Mouse (Mus musculus): ENCODE measurements at regions not wholly inside any gene's neighbourhood (a gene's known extent, or its start where the extent isn't known, plus 50 kb on each side); places are given as distances from the start of the nearest gene placed in this dataset.
A peak's percentile ranks its signal among the peaks of the same experiment; 100 is the strongest.

GRCm38 (mm10) chr16:79590891-79591290 lies 500.0 kb upstream of the Tmprss15 start:
- Histone ChIP-seq H3K9me3 (replicated peaks; ENCODE audit: control insufficient read depth, insufficient read depth, low read length, poor library complexity, severe bottlenecking) (no peaks in the 10 kb centered on the region), H3K36me3 (ENCODE audit: control insufficient read depth, insufficient read depth, low read length, poor library complexity, severe bottlenecking) (no peaks in the 10 kb centered on the region), H3K27ac (ENCODE audit: insufficient read depth, low read length) (no peak overlapping the region), H3K4me1 (ENCODE audit: control insufficient read depth, insufficient read depth, low read length) (no peaks in the 10 kb centered on the region), H3K9ac (ENCODE audit: low read depth, poor library complexity, severe bottlenecking) (no peak overlapping the region), H3K27me3 (ENCODE audit: control insufficient read depth, insufficient read depth, low read length, poor library complexity, severe bottlenecking) (no peaks in the 10 kb centered on the region), H3K4me3 (ENCODE audit: low read depth, low read length) (no peak overlapping the region)
- TF ChIP-seq POLR2A (IDR thresholded peaks at IDR 0.05; ENCODE audit: insufficient read depth, low read length) (no peak), CTCF (IDR thresholded peaks at IDR 0.05; ENCODE audit: low read depth, low read length) (no peak), EP300 (IDR thresholded peaks at IDR 0.05; ENCODE audit: insufficient read depth, low read depth, low read length) (no peak)

GRCm38 (mm10) chr16:79585745-79586144 lies 494.8 kb upstream of the Tmprss15 start:
- no peak overlapping the region for H3K4me3 ChIP-seq (ENCODE audit: low read depth, low read length)
- H3K36me3 ChIP-seq (ENCODE audit: control insufficient read depth, insufficient read depth, low read length, poor library complexity, severe bottlenecking) = no peaks in the 10 kb centered on the region
- no peak overlapping the region for H3K9ac ChIP-seq (ENCODE audit: low read depth, poor library complexity, severe bottlenecking)
- no peak overlapping the region for H3K27ac ChIP-seq (ENCODE audit: insufficient read depth, low read length)
- TF ChIP-seq EP300 (IDR thresholded peaks at IDR 0.05; ENCODE audit: insufficient read depth, low read depth, low read length) = no peak
- TF ChIP-seq POLR2A (IDR thresholded peaks at IDR 0.05; ENCODE audit: insufficient read depth, low read length) = no peak
- no peak for TF ChIP-seq CTCF (IDR thresholded peaks at IDR 0.05; ENCODE audit: low read depth, low read length)
- no peaks in the 10 kb centered on the region for H3K27me3 ChIP-seq (ENCODE audit: control insufficient read depth, insufficient read depth, low read length, poor library complexity, severe bottlenecking)
- no peaks in the 10 kb centered on the region for H3K9me3 ChIP-seq (replicated peaks; ENCODE audit: control insufficient read depth, insufficient read depth, low read length, poor library complexity, severe bottlenecking)
- H3K4me1 ChIP-seq (ENCODE audit: control insufficient read depth, insufficient read depth, low read length) = no peaks in the 10 kb centered on the region

- Histone ChIP-seq H3K9me3 (replicated peaks; ENCODE audit: control insufficient read depth, insufficient read depth, low read length, poor library complexity, severe bottlenecking) (no peaks in the 10 kb centered on the region), H3K4me3 (ENCODE audit: low read depth, low read length) (no peak overlapping the region), H3K4me1 (ENCODE audit: control insufficient read depth, insufficient read depth, low read length) (no peaks in the 10 kb centered on the region), H3K27me3 (ENCODE audit: control insufficient read depth, insufficient read depth, low read length, poor library complexity, severe bottlenecking) (no peaks in the 10 kb centered on the region), H3K9ac (ENCODE audit: low read depth, poor library complexity, severe bottlenecking) (no peak overlapping the region), H3K27ac (ENCODE audit: insufficient read depth, low read length) (no peak overlapping the region), H3K36me3 (ENCODE audit: control insufficient read depth, insufficient read depth, low read length, poor library complexity, severe bottlenecking) (no peaks in the 10 kb centered on the region)
- TF ChIP-seq POLR2A (IDR thresholded peaks at IDR 0.05; ENCODE audit: insufficient read depth, low read length) = no peak
- no peak for TF ChIP-seq CTCF (IDR thresholded peaks at IDR 0.05; ENCODE audit: low read depth, low read length)
- no peak for TF ChIP-seq EP300 (IDR thresholded peaks at IDR 0.05; ENCODE audit: insufficient read depth, low read depth, low read length)
Observed at GRCm38 (mm10) chr16:79570867-79571266, 480.0 kb upstream of the Tmprss15 start.

- Histone ChIP-seq H3K4me1 (ENCODE audit: control insufficient read depth, insufficient read depth, low read length) (no peaks in the 10 kb centered on the region), H3K9me3 (replicated peaks; ENCODE audit: control insufficient read depth, insufficient read depth, low read length, poor library complexity, severe bottlenecking) (no peaks in the 10 kb centered on the region), H3K27ac (ENCODE audit: insufficient read depth, low read length) (no peak overlapping the region), H3K27me3 (ENCODE audit: control insufficient read depth, insufficient read depth, low read length, poor library complexity, severe bottlenecking) (no peaks in the 10 kb centered on the region), H3K4me3 (ENCODE audit: low read depth, low read length) (no peak overlapping the region), H3K36me3 (ENCODE audit: control insufficient read depth, insufficient read depth, low read length, poor library complexity, severe bottlenecking) (no peaks in the 10 kb centered on the region), H3K9ac (ENCODE audit: low read depth, poor library complexity, severe bottlenecking) (no peak overlapping the region)
- TF ChIP-seq POLR2A (IDR thresholded peaks at IDR 0.05; ENCODE audit: insufficient read depth, low read length) = no peak
- TF ChIP-seq CTCF (IDR thresholded peaks at IDR 0.05; ENCODE audit: low read depth, low read length) = peak; percentile 58
- no peak for TF ChIP-seq EP300 (IDR thresholded peaks at IDR 0.05; ENCODE audit: insufficient read depth, low read depth, low read length)
Observed at GRCm38 (mm10) chr16:79534370-79534769, 443.5 kb upstream of the Tmprss15 start.

- Histone ChIP-seq H3K4me1 (ENCODE audit: control insufficient read depth, insufficient read depth, low read length) (no peaks in the 10 kb centered on the region), H3K4me3 (ENCODE audit: low read depth, low read length) (no peak overlapping the region), H3K9ac (ENCODE audit: low read depth, poor library complexity, severe bottlenecking) (no peak overlapping the region), H3K27me3 (ENCODE audit: control insufficient read depth, insufficient read depth, low read length, poor library complexity, severe bottlenecking) (no peaks in the 10 kb centered on the region), H3K9me3 (replicated peaks; ENCODE audit: control insufficient read depth, insufficient read depth, low read length, poor library complexity, severe bottlenecking) (no peaks in the 10 kb centered on the region), H3K27ac (ENCODE audit: insufficient read depth, low read length) (no peak overlapping the region), H3K36me3 (ENCODE audit: control insufficient read depth, insufficient read depth, low read length, poor library complexity, severe bottlenecking) (no peaks in the 10 kb centered on the region)
- TF ChIP-seq POLR2A (IDR thresholded peaks at IDR 0.05; ENCODE audit: insufficient read depth, low read length) = no peak
- no peak for TF ChIP-seq EP300 (IDR thresholded peaks at IDR 0.05; ENCODE audit: insufficient read depth, low read depth, low read length)
- no peak for TF ChIP-seq CTCF (IDR thresholded peaks at IDR 0.05; ENCODE audit: low read depth, low read length)
Observed at GRCm38 (mm10) chr16:79492493-79492892, 401.6 kb upstream of the Tmprss15 start.

GRCm38 (mm10) chr16:79450871-79451270 lies 360.0 kb upstream of the Tmprss15 start:
- no peaks in the 10 kb centered on the region for H3K27me3 ChIP-seq (ENCODE audit: control insufficient read depth, insufficient read depth, low read length, poor library complexity, severe bottlenecking)
- H3K4me3 ChIP-seq (ENCODE audit: low read depth, low read length) = no peak overlapping the region
- TF ChIP-seq CTCF (IDR thresholded peaks at IDR 0.05; ENCODE audit: low read depth, low read length) (no peak), EP300 (IDR thresholded peaks at IDR 0.05; ENCODE audit: insufficient read depth, low read depth, low read length) (no peak), POLR2A (IDR thresholded peaks at IDR 0.05; ENCODE audit: insufficient read depth, low read length) (no peak)

More at GRCm38 (mm10) chr16:79450871-79451270, 360.0 kb upstream of the Tmprss15 start:
- Histone ChIP-seq H3K9me3 (replicated peaks; ENCODE audit: control insufficient read depth, insufficient read depth, low read length, poor library complexity, severe bottlenecking) (no peaks in the 10 kb centered on the region), H3K36me3 (ENCODE audit: control insufficient read depth, insufficient read depth, low read length, poor library complexity, severe bottlenecking) (no peaks in the 10 kb centered on the region), H3K4me1 (ENCODE audit: control insufficient read depth, insufficient read depth, low read length) (no peaks in the 10 kb centered on the region), H3K27ac (ENCODE audit: insufficient read depth, low read length) (no peak overlapping the region), H3K9ac (ENCODE audit: low read depth, poor library complexity, severe bottlenecking) (no peak overlapping the region)
